Mouse (Mus musculus): ENCODE measurements at regions not wholly inside any gene's neighbourhood (a gene's known extent, or its start where the extent isn't known, plus 50 kb on each side); places are given as distances from the start of the nearest gene placed in this dataset.

DNA sequence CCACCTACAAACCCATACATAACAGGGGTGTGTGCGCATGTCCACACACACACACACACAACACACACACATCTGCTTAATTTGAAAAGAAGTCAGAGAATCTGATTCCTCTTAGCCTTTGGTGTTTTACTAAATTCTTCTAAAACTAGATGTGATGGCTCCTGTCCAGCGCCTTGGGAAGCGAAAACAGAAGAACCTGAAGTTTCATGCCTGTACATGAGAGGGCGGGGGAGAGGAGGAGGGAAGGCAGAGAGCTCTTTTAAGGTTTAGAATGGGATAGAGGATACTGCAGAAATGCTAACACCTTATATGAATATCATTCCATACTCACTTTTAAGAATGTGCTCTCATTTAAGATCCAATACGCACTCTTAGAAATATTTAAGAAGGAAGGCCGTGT lies 64.5 kb upstream of the Fer start:
- ATAC-seq (ENCODE audit: extremely low read depth, insufficient number of reproducible peaks, low FRiP score, poor library complexity, severe bottlenecking) (no peak), DNase-seq (ENCODE audit: low spot score) (no peak)
- no peaks in the 10 kb centered on the region for H3K9me3 ChIP-seq (replicated peaks)
- no peak overlapping the region for H3K4me3 ChIP-seq (ENCODE audit: low read depth, low read length)
- no peaks in the 10 kb centered on the region for H3K27me3 ChIP-seq (ENCODE audit: insufficient read depth, low read length)
- no peaks in the 10 kb centered on the region for H3K36me3 ChIP-seq (replicated peaks)
- no peak for TF ChIP-seq GATA1 (IDR thresholded peaks at IDR 0.05; ENCODE audit: borderline replicate concordance, low read length)
- no peak for TF ChIP-seq CTCF (IDR thresholded peaks at IDR 0.05; ENCODE audit: low read depth, low read length)
- no peaks in the 10 kb centered on the region for H3K4me1 ChIP-seq (ENCODE audit: insufficient read depth, low read depth, low read length)

DNA sequence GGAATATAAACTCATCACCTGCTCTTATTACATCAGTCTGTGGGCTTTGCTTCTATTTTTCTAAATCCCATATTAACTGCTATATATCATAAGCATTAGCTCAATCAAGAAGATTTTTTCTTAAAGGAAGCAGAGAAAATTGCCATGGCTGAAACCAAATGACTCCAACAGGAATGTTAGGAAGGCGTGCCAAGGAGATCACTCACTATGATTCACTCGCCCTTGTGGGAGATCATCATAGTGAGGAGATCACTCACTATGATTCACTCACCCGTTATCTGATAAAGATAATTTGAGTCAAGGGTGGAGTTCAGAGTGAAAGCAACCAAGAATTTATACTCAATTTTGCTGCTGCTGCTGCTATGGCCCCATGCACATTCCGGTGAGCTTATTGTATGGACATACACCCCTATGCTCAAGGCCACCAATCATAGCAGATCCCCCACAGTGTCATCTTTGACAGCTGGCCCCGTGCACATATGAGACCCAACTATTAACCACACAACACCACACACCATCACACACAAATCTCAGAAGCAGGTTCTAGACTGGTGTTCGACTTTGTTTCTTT lies 63.8 kb upstream of the Fer start:
- TF ChIP-seq GATA1 (IDR thresholded peaks at IDR 0.05; ENCODE audit: borderline replicate concordance, low read length) (no peak), GATA2 (IDR thresholded peaks at IDR 0.05; ENCODE audit: borderline replicate concordance, low read depth, low read length) (no peak), CTCF (IDR thresholded peaks at IDR 0.05; ENCODE audit: low read depth, low read length) (no peak), POLR2AphosphoS5 (IDR thresholded peaks at IDR 0.05; ENCODE audit: insufficient replicate concordance, low read depth, low read length) (no peak), TAL1 (conservative IDR thresholded peaks at IDR 0.05; ENCODE audit: low read depth, low read length) (no peak)
- Histone ChIP-seq H3K4me3 (ENCODE audit: low read depth, low read length) (no peak overlapping the region), H3K4me1 (ENCODE audit: insufficient read depth, low read depth, low read length) (no peaks in the 10 kb centered on the region), H3K27me3 (ENCODE audit: insufficient read depth, low read length) (no peaks in the 10 kb centered on the region), H3K36me3 (replicated peaks) (no peaks in the 10 kb centered on the region), H3K9me3 (replicated peaks) (no peaks in the 10 kb centered on the region)
- ATAC-seq (ENCODE audit: extremely low read depth, insufficient number of reproducible peaks, low FRiP score, poor library complexity, severe bottlenecking): no peak
- DNase-seq (ENCODE audit: low spot score): no peak

DNA sequence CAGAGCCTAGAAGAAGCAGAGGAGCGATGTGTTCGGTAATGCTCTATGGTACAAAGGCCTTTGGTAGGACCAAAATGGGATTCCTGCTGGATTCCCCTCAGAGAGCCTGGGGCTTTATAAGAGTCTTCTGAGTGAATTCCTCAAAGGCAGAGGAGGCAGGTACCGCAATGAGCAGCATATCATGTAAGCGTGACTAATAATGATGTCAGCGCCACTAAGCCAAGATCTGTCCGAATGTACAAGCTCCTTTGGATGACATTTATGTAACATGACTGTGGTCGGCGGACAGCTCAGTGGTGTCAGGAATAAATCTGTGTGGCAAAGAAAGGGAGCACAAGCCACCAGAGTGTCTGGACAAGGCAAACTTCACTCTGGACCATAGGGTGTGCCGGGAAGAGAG lies 61.5 kb upstream of the Fer start:
- Histone ChIP-seq H3K36me3 (replicated peaks) (no peaks in the 10 kb centered on the region), H3K27me3 (ENCODE audit: insufficient read depth, low read length) (no peaks in the 10 kb centered on the region), H3K9me3 (replicated peaks) (no peaks in the 10 kb centered on the region), H3K4me1 (ENCODE audit: insufficient read depth, low read depth, low read length) (no peaks in the 10 kb centered on the region), H3K4me3 (ENCODE audit: low read depth, low read length) (no peak overlapping the region)
- DNase-seq (ENCODE audit: low spot score) (no peak), ATAC-seq (ENCODE audit: extremely low read depth, insufficient number of reproducible peaks, low FRiP score, poor library complexity, severe bottlenecking) (no peak)
- TF ChIP-seq GATA1 (IDR thresholded peaks at IDR 0.05; ENCODE audit: borderline replicate concordance, low read length) (no peak), GATA2 (IDR thresholded peaks at IDR 0.05; ENCODE audit: borderline replicate concordance, low read depth, low read length) (no peak), CTCF (IDR thresholded peaks at IDR 0.05; ENCODE audit: low read depth, low read length) (no peak), TAL1 (conservative IDR thresholded peaks at IDR 0.05; ENCODE audit: low read depth, low read length) (no peak), POLR2AphosphoS5 (IDR thresholded peaks at IDR 0.05; ENCODE audit: insufficient replicate concordance, low read depth, low read length) (no peak)

DNA sequence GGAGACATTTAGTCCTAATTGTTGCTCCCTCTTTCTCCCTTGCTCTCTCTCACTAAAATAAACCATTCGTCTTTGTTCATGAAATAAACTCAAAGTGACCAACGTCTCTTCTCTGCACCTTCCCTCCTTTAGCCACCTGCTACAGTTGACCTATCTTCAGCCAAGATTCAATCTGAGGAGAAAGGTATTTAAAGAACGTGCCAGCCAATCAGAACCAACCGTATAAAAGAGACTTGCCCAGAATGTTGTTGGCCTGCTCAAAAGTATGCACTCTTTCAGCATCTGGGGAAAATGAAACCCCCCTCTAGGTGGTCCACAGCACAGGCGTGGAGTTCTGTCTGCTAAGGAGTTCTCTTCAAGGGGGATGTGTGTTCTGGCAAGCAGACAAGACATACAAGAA lies 60.0 kb upstream of the Fer start:
- Histone ChIP-seq H3K9me3 (replicated peaks) (no peaks in the 10 kb centered on the region), H3K4me1 (ENCODE audit: insufficient read depth, low read depth, low read length) (no peaks in the 10 kb centered on the region), H3K4me3 (ENCODE audit: low read depth, low read length) (no peak overlapping the region), H3K27me3 (ENCODE audit: insufficient read depth, low read length) (no peaks in the 10 kb centered on the region), H3K36me3 (replicated peaks) (no peaks in the 10 kb centered on the region)
- no peak for TF ChIP-seq GATA1 (IDR thresholded peaks at IDR 0.05; ENCODE audit: borderline replicate concordance, low read length)
- TF ChIP-seq TAL1 (conservative IDR thresholded peaks at IDR 0.05; ENCODE audit: low read depth, low read length): no peak
- no peak for TF ChIP-seq CTCF (IDR thresholded peaks at IDR 0.05; ENCODE audit: low read depth, low read length)
- TF ChIP-seq POLR2AphosphoS5 (IDR thresholded peaks at IDR 0.05; ENCODE audit: insufficient replicate concordance, low read depth, low read length): no peak
- no peak for TF ChIP-seq GATA2 (IDR thresholded peaks at IDR 0.05; ENCODE audit: borderline replicate concordance, low read depth, low read length)
- DNase-seq (ENCODE audit: low spot score) (no peak), ATAC-seq (ENCODE audit: extremely low read depth, insufficient number of reproducible peaks, low FRiP score, poor library complexity, severe bottlenecking) (no peak)

DNA sequence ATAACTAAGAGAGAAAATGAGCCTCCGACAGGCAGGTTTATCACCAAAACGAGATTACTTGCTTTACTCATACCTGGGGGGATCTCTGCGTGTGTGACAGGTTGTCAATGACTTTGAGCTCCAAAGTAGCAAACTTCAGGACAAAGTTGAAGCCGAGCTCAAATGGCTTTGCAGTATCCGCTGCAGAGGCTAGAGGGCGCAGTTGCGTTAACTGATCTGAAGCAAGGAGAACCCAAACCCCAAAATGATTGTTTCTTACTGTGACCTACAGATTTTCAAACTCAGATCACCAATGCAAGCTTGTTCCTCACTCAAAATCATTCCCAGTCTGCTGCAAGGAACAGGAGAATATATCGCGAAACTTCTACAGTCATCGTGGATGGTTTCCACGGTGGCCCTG lies 59.3 kb upstream of the Fer start:
- Histone ChIP-seq H3K4me1 (ENCODE audit: insufficient read depth, low read depth, low read length) (no peaks in the 10 kb centered on the region), H3K9me3 (replicated peaks) (no peaks in the 10 kb centered on the region), H3K4me3 (ENCODE audit: low read depth, low read length) (no peak overlapping the region), H3K27me3 (ENCODE audit: insufficient read depth, low read length) (no peaks in the 10 kb centered on the region), H3K36me3 (replicated peaks) (no peaks in the 10 kb centered on the region)
- ATAC-seq (ENCODE audit: extremely low read depth, insufficient number of reproducible peaks, low FRiP score, poor library complexity, severe bottlenecking) (no peak; the same call in 1 of the 2 replicates), DNase-seq (ENCODE audit: low spot score) (peak; percentile 17)
- TF ChIP-seq CTCF (IDR thresholded peaks at IDR 0.05; ENCODE audit: low read depth, low read length) (peak; percentile 75), TAL1 (conservative IDR thresholded peaks at IDR 0.05; ENCODE audit: low read depth, low read length) (no peak)

DNA sequence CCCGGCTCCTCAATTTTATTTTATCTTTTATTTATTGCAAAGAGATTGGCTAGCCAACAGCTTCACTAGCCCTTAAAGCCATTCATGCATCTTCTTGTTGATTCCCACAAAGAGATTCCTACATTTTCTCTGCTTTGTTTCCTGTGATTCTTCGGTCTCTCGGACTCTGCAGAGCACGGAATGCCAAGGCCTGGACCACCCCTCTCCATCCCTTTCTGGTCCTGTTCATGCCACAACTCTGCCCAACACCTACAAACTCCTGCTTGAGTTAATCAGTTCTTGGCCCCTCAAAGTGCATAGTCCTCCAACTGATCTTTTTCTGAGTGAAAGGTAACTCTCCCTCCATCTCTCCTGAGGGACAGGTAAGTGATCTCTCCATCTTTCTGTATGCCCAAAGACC lies 58.4 kb upstream of the Fer start:
- DNase-seq (ENCODE audit: low spot score) (no peak), ATAC-seq (ENCODE audit: extremely low read depth, insufficient number of reproducible peaks, low FRiP score, poor library complexity, severe bottlenecking) (no peak)
- H3K27me3 ChIP-seq (ENCODE audit: insufficient read depth, low read length): no peaks in the 10 kb centered on the region
- no peak overlapping the region for H3K4me3 ChIP-seq (ENCODE audit: low read depth, low read length)
- TF ChIP-seq GATA1 (IDR thresholded peaks at IDR 0.05; ENCODE audit: borderline replicate concordance, low read length) (no peak), GATA2 (IDR thresholded peaks at IDR 0.05; ENCODE audit: borderline replicate concordance, low read depth, low read length) (no peak), TAL1 (conservative IDR thresholded peaks at IDR 0.05; ENCODE audit: low read depth, low read length) (no peak), CTCF (IDR thresholded peaks at IDR 0.05; ENCODE audit: low read depth, low read length) (no peak), POLR2AphosphoS5 (IDR thresholded peaks at IDR 0.05; ENCODE audit: insufficient replicate concordance, low read depth, low read length) (no peak)
- H3K36me3 ChIP-seq (replicated peaks): no peaks in the 10 kb centered on the region
- no peaks in the 10 kb centered on the region for H3K4me1 ChIP-seq (ENCODE audit: insufficient read depth, low read depth, low read length)
- no peaks in the 10 kb centered on the region for H3K9me3 ChIP-seq (replicated peaks)

DNA sequence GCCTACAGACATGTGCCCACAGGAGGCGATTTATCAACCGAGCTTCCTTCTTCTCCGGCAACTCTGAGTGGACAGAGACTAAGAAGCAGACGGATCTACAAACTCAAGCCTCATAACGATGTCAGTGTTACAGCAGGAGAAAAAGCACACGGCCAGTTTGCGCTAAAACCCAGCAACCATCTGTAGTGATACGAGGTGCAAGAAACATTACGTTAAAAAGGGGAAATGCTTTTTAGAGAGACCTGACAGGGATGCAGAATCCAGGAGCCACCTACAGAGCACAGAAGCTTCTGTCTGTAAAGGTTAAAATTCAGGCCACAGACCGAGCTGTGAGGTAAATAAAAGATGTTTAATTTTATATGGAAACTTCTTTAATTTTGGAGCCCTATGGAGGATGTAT lies 56.5 kb upstream of the Fer start:
- ATAC-seq (ENCODE audit: extremely low read depth, insufficient number of reproducible peaks, low FRiP score, poor library complexity, severe bottlenecking): no peak
- H3K36me3 ChIP-seq (replicated peaks): no peaks in the 10 kb centered on the region
- TF ChIP-seq GATA2 (IDR thresholded peaks at IDR 0.05; ENCODE audit: borderline replicate concordance, low read depth, low read length) (no peak), TAL1 (conservative IDR thresholded peaks at IDR 0.05; ENCODE audit: low read depth, low read length) (no peak), CTCF (IDR thresholded peaks at IDR 0.05; ENCODE audit: low read depth, low read length) (no peak), POLR2AphosphoS5 (IDR thresholded peaks at IDR 0.05; ENCODE audit: insufficient replicate concordance, low read depth, low read length) (no peak), GATA1 (IDR thresholded peaks at IDR 0.05; ENCODE audit: borderline replicate concordance, low read length) (no peak)

More for the DNA sequence above, 56.5 kb upstream of the Fer start:
- Histone ChIP-seq H3K9me3 (replicated peaks) (no peaks in the 10 kb centered on the region), H3K27me3 (ENCODE audit: insufficient read depth, low read length) (no peaks in the 10 kb centered on the region), H3K4me3 (ENCODE audit: low read depth, low read length) (no peak overlapping the region), H3K4me1 (ENCODE audit: insufficient read depth, low read depth, low read length) (no peaks in the 10 kb centered on the region)
- no peak for DNase-seq (ENCODE audit: low spot score)

All from G1E (cell line).